Mouse (Mus musculus): ENCODE measurements at regions not wholly inside any gene's neighbourhood (a gene's known extent, or its start where the extent isn't known, plus 50 kb on each side); places are given as distances from the start of the nearest gene placed in this dataset.
A peak's percentile ranks its signal among the peaks of the same experiment; 100 is the strongest.
"Not testable (repeated sequence)": the region's sequence is repeated elsewhere in the genome, so short reads cannot be mapped to it uniquely, and the experiment has no call there.

- no peak for DNase-seq (ENCODE audit: low read depth, low spot score)
Measured at GRCm38 (mm10) chr13:58663316-58663715, 52.6 kb upstream of the Slc28a3 start.

GRCm38 (mm10) chr13:58668664-58669063, 58.0 kb upstream of the Slc28a3 start:
- no peak for DNase-seq (ENCODE audit: low read depth, low spot score)

- DNase-seq (ENCODE audit: low read depth, low spot score) = no peak
Measured at GRCm38 (mm10) chr13:58670206-58670605, 59.5 kb upstream of the Slc28a3 start.

GRCm38 (mm10) chr13:58675611-58676010, 64.9 kb upstream of the Slc28a3 start:
- DNase-seq (ENCODE audit: low read depth, low spot score) = not testable (repeated sequence)

GRCm38 (mm10) chr13:58677521-58677920, 66.8 kb upstream of the Slc28a3 start:
- DNase-seq (ENCODE audit: low read depth, low spot score) = no peak

- DNase-seq (ENCODE audit: low read depth, low spot score) = no peak
Measured at GRCm38 (mm10) chr13:58679663-58680062, 69.0 kb upstream of the Slc28a3 start.

- DNase-seq (ENCODE audit: low read depth, low spot score) = no peak
Measured at GRCm38 (mm10) chr13:58686822-58687221, 76.1 kb upstream of the Slc28a3 start.

- no peak for DNase-seq (ENCODE audit: low read depth, low spot score)
Measured at GRCm38 (mm10) chr13:58687609-58688008, 76.9 kb upstream of the Slc28a3 start.

- DNase-seq (ENCODE audit: low read depth, low spot score) = no peak
Measured at GRCm38 (mm10) chr13:58688249-58688648, 77.6 kb upstream of the Slc28a3 start.

GRCm38 (mm10) chr13:58694703-58695102, 84.0 kb upstream of the Slc28a3 start:
- DNase-seq (ENCODE audit: low read depth, low spot score) = no peak

GRCm38 (mm10) chr13:58695964-58696363, 85.3 kb upstream of the Slc28a3 start:
- DNase-seq (ENCODE audit: low read depth, low spot score) = no peak

- no peak for DNase-seq (ENCODE audit: low read depth, low spot score)
Measured at GRCm38 (mm10) chr13:58700021-58700420, 89.3 kb upstream of the Slc28a3 start.

GRCm38 (mm10) chr13:58704141-58704540, 93.5 kb upstream of the Slc28a3 start:
- DNase-seq (ENCODE audit: low read depth, low spot score) = no peak

GRCm38 (mm10) chr13:58716584-58716983, 89.8 kb upstream of the Ntrk2 start:
- no peak for DNase-seq (ENCODE audit: low read depth, low spot score)

GRCm38 (mm10) chr13:58730500-58731105, 75.8 kb upstream of the Ntrk2 start:
- DNase-seq (ENCODE audit: low read depth, low spot score) = no peak

- peak; percentile 33 for DNase-seq (ENCODE audit: low read depth, low spot score)
Measured at GRCm38 (mm10) chr13:58732776-58733175, 73.6 kb upstream of the Ntrk2 start.

GRCm38 (mm10) chr13:58733615-58734014, 72.8 kb upstream of the Ntrk2 start:
- DNase-seq (ENCODE audit: low read depth, low spot score) = no peak

GRCm38 (mm10) chr13:58735577-58735976, 70.8 kb upstream of the Ntrk2 start:
- DNase-seq (ENCODE audit: low read depth, low spot score) = no peak

GRCm38 (mm10) chr13:58740731-58741130, 65.6 kb upstream of the Ntrk2 start:
- no peak for DNase-seq (ENCODE audit: low read depth, low spot score)

GRCm38 (mm10) chr13:58746056-58746455, 60.3 kb upstream of the Ntrk2 start:
- no peak for DNase-seq (ENCODE audit: low read depth, low spot score)

- DNase-seq (ENCODE audit: low read depth, low spot score) = no peak
Measured at GRCm38 (mm10) chr13:58747685-58748084, 58.7 kb upstream of the Ntrk2 start.

GRCm38 (mm10) chr13:58756125-58756524, 50.2 kb upstream of the Ntrk2 start:
- DNase-seq (ENCODE audit: low read depth, low spot score) = no peak

All from WW6 (cell line).